Mouse (Mus musculus): ENCODE measurements around the gene Nampt. TPM values are rescaled to one million over a fixed set of nuclear protein-coding genes. Genes with fewer than 3 reads are reported as not detected.

Nampt gene
- polyA plus RNA-seq, 1 experiment from 2014 or later, result 25.3 TPM

DNA sequence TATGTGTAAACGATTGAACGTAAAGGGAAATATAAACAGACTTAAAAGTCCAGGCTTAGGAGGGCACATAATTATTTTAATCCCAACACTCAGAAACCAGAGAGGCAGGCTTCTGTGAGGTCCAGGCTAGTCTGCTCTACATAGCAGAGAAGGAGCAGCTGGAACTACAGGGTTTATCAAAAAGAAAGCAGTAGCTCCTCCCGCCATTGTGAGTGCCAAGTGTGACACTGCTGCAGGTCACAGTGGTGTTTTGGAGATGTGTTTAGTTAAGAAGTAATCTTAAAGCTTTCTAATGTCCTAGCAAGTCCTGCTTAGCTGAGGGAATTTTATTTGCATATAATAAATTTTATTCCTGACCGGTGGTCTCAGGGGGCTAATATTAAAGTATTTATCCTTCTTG, 2.7 kb downstream of the Nampt start:
- H3K27ac ChIP-seq, result no peak overlapping the region
- 66% methylated on average over 4 of the region's 4 CpGs for WGBS
- no peaks in the 10 kb centered on the region for H3K27me3 ChIP-seq
- no peaks in the 10 kb centered on the region for H3K9me3 ChIP-seq
- no peaks in the 10 kb centered on the region for H3K36me3 ChIP-seq
- no peak overlapping the region for H3K4me2 ChIP-seq (replicated peaks)
- no peak overlapping the region for H3K9ac ChIP-seq
- peaks cover 13% of the 10 kb centered on the region; the same call in 1 of the 2 replicates for H3K4me1 ChIP-seq
- H3K4me3 ChIP-seq, result no peak overlapping the region
- no peak for ATAC-seq (ENCODE audit: insufficient number of reproducible peaks, insufficient read depth, low FRiP score, low TSS enrichment)

DNA sequence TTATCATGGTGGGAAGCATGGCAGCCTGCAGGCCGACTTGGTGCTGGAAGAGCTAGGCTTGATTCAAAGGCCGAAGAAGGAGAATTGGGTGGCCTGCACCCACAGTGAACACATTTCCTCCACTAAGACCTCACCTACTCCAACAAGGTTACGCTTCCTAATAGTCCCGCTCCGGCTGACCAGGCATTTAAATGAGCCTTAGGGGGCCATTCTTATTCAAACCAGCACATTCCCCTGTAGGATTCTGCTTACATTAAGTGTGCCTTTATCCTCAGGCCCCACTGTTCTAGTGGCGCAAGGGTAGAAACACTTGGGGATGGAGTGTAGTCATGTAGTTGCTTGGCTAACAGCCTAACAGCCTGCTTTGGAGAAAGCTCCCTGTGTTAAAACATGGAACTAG, 5.2 kb downstream of the Nampt start:
- Histone ChIP-seq H3K27me3 (no peaks in the 10 kb centered on the region), H3K4me1 (peaks cover 9% of the 10 kb centered on the region; the same call in 1 of the 2 replicates), H3K27ac (no peak overlapping the region), H3K9ac (no peak overlapping the region), H3K4me3 (no peak overlapping the region), H3K9me3 (no peaks in the 10 kb centered on the region), H3K36me3 (no peaks in the 10 kb centered on the region), H3K4me2 (replicated peaks) (no peak overlapping the region)
- 77% methylated on average over 6 of the region's 6 CpGs for WGBS
- ATAC-seq (ENCODE audit: insufficient number of reproducible peaks, insufficient read depth, low FRiP score, low TSS enrichment), result no peak

DNA sequence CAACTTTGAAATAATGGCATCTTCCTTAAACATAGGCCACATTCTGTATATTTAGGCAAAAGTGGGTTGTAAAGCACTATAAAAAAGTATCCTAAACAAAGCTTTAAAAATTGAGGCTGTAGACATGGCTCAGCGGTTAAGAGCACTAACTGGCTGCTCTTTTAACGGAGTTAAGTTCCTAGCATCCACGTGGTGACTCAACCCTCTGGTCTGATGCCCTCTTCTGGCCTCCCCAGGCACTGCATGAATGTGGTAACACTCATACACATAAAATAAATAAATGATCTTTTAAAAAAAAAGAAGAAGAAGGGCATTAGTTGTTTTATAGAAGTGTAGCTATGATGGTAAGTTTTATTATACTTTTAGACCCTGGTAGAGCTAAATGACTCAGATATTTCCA, 7.6 kb downstream of the Nampt start:
- no peaks in the 10 kb centered on the region for H3K36me3 ChIP-seq
- WGBS, result 37% methylated on average over 3 of the region's 3 CpGs
- H3K9me3 ChIP-seq, result no peaks in the 10 kb centered on the region
- ATAC-seq (ENCODE audit: insufficient number of reproducible peaks, insufficient read depth, low FRiP score, low TSS enrichment), result no peak
- H3K4me1 ChIP-seq, result peaks cover 9% of the 10 kb centered on the region; the same call in 1 of the 2 replicates
- no peak overlapping the region for H3K27ac ChIP-seq
- no peak overlapping the region for H3K9ac ChIP-seq
- no peak overlapping the region for H3K4me3 ChIP-seq
- no peak overlapping the region for H3K4me2 ChIP-seq (replicated peaks)
- no peaks in the 10 kb centered on the region for H3K27me3 ChIP-seq

DNA sequence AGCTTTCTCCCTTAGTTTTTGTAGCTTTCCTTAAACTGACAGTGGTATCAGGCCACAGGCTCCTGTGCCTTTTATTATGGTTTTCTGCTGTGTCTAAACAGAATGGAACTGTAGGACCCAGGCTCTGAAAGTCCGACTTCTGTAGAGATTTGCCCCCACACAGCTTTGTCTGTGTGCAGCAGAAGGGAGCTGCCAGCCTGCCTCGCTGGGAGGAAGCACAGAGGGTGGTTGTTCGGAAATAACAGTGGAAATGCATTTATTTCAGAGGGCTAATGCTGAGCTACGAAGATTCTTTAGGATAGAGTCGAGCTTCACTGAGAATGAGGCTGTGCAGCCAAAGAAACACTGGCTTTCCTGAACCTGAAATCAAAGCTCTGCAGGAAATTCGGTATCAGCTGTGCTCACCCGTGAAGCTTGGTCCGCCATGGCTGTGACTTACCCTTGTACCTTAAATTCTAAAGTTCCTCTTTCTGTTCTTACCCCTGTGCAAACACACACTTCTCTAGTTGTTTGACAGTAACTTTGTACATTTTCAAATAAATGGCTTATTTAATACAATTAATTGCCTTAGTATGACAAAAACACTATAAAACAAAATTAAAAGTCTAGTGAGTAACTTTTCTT, 8.9 kb downstream of the Nampt start:
- H3K36me3 ChIP-seq, result 0 out of 2 replicates have a peak, but pooled peaks cover 4% of the 10 kb centered on the region
- no peaks in the 10 kb centered on the region for H3K4me1 ChIP-seq
- no peak overlapping the region for H3K27ac ChIP-seq
- ATAC-seq (ENCODE audit: insufficient number of reproducible peaks, insufficient read depth, low FRiP score, low TSS enrichment), result no peak
- no peak overlapping the region for H3K9ac ChIP-seq
- no peak overlapping the region for H3K4me2 ChIP-seq (replicated peaks)
- 72% methylated on average over 8 of the region's 8 CpGs for whole genome bisulfite sequencing
- H3K27me3 ChIP-seq, result no peaks in the 10 kb centered on the region
- H3K4me3 ChIP-seq, result no peak overlapping the region
- no peaks in the 10 kb centered on the region for H3K9me3 ChIP-seq

DNA sequence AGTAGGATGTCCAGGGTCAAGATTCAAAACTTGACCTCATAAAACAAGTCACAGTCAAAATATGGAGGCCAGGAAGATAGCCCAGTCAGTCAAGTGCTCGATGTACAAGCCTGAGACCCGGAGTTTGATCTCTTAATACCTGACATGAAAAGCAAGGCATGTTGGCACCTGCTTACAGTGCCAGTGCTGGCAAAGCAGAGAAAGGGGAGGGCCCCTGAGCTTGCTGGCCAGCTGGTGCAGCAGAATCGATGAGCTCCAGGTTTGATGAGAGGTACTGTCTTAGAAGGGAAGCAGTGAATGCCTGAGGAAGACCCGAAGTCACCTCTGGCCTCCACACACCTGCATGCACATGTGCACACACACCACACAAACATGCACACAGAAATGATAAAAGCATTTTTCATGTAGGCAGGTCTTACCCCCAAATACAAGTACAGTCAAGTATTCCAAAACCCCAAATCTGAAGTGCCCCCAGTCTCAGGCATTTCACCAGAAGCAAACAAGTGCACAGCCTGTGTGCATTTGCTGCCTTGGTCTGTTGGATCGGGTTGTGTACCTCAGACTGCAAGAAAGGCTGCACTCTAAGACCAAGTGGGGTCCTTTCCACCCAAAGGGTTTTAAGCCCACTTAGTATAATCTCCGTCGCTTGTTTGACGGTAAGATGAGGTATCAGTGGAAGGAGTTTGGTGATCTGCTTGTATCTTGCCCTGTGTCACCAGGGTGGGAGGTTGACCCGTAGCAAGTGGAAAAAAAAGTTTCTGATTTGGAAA, 10.2 kb downstream of the Nampt start:
- Histone ChIP-seq H3K27me3 (no peaks in the 10 kb centered on the region), H3K9me3 (no peaks in the 10 kb centered on the region), H3K27ac (no peak overlapping the region), H3K4me3 (no peak overlapping the region), H3K9ac (no peak overlapping the region), H3K4me2 (replicated peaks) (no peak overlapping the region), H3K4me1 (no peaks in the 10 kb centered on the region), H3K36me3 (peaks cover 10% of the 10 kb centered on the region; the same call in 1 of the 2 replicates)
- no peak for ATAC-seq (ENCODE audit: insufficient number of reproducible peaks, insufficient read depth, low FRiP score, low TSS enrichment)
- WGBS, result 86% methylated on average over 9 of the region's 9 CpGs

DNA sequence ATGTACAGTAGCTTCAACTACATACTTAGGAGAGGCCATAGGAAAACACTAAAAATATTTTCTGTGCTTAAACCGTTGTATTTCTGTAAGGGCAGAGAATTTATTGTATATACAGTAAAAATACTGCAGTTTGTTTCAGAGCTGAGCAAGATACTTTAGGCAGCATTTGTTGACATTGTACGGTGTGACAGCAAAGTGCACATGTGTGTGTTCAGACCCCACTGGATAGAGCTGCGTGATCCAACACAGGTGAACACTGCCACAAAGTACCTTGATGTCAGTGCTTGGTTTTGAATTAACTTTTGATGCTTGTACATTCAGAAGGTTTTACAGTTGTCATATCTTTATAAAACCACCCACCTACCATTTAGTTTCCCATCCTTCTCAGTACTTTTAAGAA, 12.7 kb downstream of the Nampt start:
- WGBS, result 95% methylated on average over 3 of the region's 3 CpGs
- Histone ChIP-seq H3K36me3 (peaks cover 12% of the 10 kb centered on the region; the same call in 1 of the 2 replicates), H3K4me1 (no peaks in the 10 kb centered on the region), H3K27me3 (no peaks in the 10 kb centered on the region), H3K9me3 (no peaks in the 10 kb centered on the region), H3K27ac (no peak overlapping the region), H3K9ac (no peak overlapping the region), H3K4me3 (no peak overlapping the region), H3K4me2 (replicated peaks) (no peak overlapping the region)
- ATAC-seq (ENCODE audit: insufficient number of reproducible peaks, insufficient read depth, low FRiP score, low TSS enrichment), result no peak

DNA sequence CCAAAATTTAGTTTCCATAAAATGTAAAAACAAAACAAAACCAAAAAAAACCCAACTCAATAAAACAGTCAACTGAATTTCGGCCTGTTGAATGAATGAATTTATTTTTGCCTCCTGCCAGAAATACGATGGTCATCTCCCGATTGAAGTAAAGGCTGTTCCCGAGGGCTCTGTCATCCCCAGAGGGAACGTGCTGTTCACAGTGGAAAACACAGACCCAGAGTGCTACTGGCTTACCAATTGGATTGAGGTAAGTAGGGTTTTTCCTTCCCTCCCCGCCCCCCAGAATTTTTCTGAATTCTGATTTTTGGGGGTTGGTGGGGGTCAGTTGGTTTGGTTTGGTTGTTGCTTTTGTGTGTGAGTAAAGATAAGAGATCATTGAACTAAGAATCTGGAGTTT, 15.4 kb downstream of the Nampt start:
- no peak overlapping the region for H3K4me2 ChIP-seq (replicated peaks)
- no peaks in the 10 kb centered on the region for H3K9me3 ChIP-seq
- no peak overlapping the region for H3K9ac ChIP-seq
- no peaks in the 10 kb centered on the region for H3K4me1 ChIP-seq
- no peaks in the 10 kb centered on the region for H3K27me3 ChIP-seq
- peaks cover 29% of the 10 kb centered on the region for H3K36me3 ChIP-seq
- ATAC-seq (ENCODE audit: insufficient number of reproducible peaks, insufficient read depth, low FRiP score, low TSS enrichment), result no peak
- WGBS, result 86% methylated on average over 6 of the region's 6 CpGs
- H3K27ac ChIP-seq, result no peak overlapping the region
- H3K4me3 ChIP-seq, result no peak overlapping the region

DNA sequence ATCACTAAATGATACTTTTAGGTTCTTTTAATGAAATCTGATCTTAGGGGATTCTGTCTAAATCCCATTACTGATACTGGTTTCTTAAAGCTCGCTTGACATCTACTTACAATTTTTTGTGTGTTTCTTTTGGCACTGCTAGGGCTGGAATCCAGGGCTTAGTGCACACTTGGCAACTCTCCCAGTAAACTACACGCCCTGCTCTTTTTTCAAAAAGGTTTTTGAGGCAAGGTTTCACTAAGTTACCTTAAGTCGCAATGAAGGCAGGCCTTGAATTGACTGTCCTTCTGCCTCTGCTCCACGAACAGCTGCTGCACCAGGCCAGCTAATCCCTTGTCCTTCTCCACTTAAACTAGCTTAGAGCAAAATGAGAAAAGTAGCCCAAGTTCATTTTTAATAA, 15.9 kb downstream of the Nampt start:
- peaks cover 29% of the 10 kb centered on the region for H3K36me3 ChIP-seq
- 58% methylated on average over 4 of the region's 4 CpGs for WGBS
- no peak; the same call in 1 of the 2 replicates for ATAC-seq (ENCODE audit: insufficient number of reproducible peaks, insufficient read depth, low FRiP score, low TSS enrichment)
- no peaks in the 10 kb centered on the region for H3K4me1 ChIP-seq
- H3K27me3 ChIP-seq, result no peaks in the 10 kb centered on the region
- H3K4me2 ChIP-seq (replicated peaks), result no peak overlapping the region
- H3K27ac ChIP-seq, result no peak overlapping the region
- no peak overlapping the region for H3K9ac ChIP-seq
- H3K9me3 ChIP-seq, result no peaks in the 10 kb centered on the region
- H3K4me3 ChIP-seq, result no peak overlapping the region

DNA sequence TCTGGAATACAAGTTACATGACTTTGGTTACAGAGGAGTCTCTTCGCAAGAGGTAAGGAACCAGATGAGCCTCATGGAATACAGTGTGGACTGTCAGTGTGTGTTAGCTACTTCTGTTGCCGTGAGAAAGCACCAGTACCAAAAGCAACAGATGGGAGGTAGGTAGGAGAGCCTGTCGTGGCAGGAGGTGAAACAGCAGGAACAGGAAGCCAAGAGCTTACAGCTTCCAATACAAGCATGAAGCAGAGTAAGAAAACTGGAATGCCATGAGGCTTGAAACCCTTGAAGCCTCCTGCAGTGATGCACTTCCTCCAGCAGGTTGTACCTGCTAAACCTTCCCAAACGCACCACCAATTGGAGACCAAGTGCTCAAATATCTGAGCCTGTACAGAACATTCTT, 19.1 kb downstream of the Nampt start:
- peaks cover 35% of the 10 kb centered on the region for H3K36me3 ChIP-seq

DNA sequence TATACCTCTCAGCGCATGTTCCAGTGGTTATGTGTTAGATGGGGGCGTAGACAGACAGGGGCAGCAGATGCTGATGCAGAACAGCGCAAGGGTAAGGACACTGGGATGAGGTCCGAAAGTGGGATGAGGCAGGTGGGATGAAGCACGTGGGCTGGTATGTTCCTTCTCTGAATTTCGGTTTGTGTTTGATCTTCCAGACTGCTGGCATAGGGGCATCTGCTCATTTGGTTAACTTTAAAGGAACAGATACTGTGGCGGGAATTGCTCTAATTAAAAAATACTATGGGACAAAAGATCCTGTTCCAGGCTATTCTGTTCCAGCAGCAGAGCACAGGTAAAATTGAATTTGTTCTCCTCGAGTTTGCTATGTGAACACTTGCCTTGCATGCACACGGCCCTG, 19.6 kb downstream of the Nampt start:
- Histone ChIP-seq H3K27ac (no peak overlapping the region), H3K36me3 (peaks cover 30% of the 10 kb centered on the region), H3K27me3 (no peaks in the 10 kb centered on the region), H3K9me3 (no peaks in the 10 kb centered on the region), H3K9ac (no peak overlapping the region), H3K4me1 (no peaks in the 10 kb centered on the region), H3K4me3 (no peak overlapping the region), H3K4me2 (replicated peaks) (no peak overlapping the region)
- no peak for ATAC-seq (ENCODE audit: insufficient number of reproducible peaks, insufficient read depth, low FRiP score, low TSS enrichment)
- WGBS, result 94% methylated on average over 9 of the region's 9 CpGs

More for the DNA sequence above, 19.1 kb downstream of the Nampt start:
- 83% methylated on average over 4 of the region's 4 CpGs for WGBS
- Histone ChIP-seq H3K27me3 (no peaks in the 10 kb centered on the region), H3K4me1 (no peaks in the 10 kb centered on the region), H3K27ac (no peak overlapping the region), H3K4me2 (replicated peaks) (no peak overlapping the region), H3K9ac (no peak overlapping the region), H3K4me3 (no peak overlapping the region), H3K9me3 (no peaks in the 10 kb centered on the region)
- no peak for ATAC-seq (ENCODE audit: insufficient number of reproducible peaks, insufficient read depth, low FRiP score, low TSS enrichment)

DNA sequence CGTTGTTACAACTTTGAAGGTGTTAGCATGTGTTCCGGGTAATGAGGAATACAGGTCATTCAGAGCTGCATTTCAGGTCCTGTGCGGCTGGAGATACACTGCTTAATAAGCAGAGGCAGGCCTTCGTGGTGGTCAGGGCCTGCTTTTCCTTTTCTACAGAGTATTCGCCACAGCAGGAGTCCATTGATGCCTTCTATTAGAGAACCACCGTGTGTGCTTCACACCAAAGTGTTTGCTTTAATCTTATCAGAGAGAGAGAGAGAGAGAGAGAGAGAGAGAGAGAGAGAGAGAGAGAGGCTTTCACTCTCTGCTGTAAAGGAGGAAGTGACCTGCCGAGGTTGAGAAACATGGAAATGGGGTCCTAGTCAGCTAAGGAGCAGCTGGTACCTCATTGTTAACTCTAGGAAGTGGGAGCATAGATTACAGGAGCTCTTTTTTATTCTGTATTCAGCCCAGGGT, 22.1 kb downstream of the Nampt start:
- WGBS, result 79% methylated on average over 7 of the region's 7 CpGs
- ATAC-seq (ENCODE audit: insufficient number of reproducible peaks, insufficient read depth, low FRiP score, low TSS enrichment), result no peak
- peaks cover 30% of the 10 kb centered on the region for H3K36me3 ChIP-seq

DNA sequence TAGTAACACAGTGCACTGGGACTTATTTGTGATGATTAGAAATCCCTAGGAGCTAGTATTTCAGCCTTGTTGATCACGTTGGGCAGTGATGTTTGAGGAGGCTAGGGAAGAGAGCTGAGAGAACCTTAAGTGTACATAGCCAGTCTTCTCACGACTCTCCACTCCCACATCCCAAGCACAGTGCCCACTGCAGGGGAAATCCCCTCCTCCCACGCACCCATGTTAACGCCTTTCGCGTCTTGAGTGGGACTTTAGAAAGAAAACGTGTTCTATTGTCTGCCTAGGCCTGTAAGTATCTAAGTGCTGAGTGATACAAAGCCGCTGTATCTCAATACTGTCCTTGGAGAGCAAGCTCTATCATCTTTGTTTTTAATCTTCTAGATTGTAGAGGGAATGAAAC, 27.0 kb downstream of the Nampt start:
- Histone ChIP-seq H3K27me3 (no peaks in the 10 kb centered on the region), H3K27ac (no peak overlapping the region), H3K9ac (no peak overlapping the region), H3K4me1 (no peaks in the 10 kb centered on the region), H3K9me3 (no peaks in the 10 kb centered on the region), H3K4me2 (replicated peaks) (no peak overlapping the region), H3K4me3 (no peak overlapping the region), H3K36me3 (peaks cover 27% of the 10 kb centered on the region)
- 91% methylated on average over 8 of the region's 8 CpGs for WGBS
- no peak for ATAC-seq (ENCODE audit: insufficient number of reproducible peaks, insufficient read depth, low FRiP score, low TSS enrichment)

More for the DNA sequence above, 22.1 kb downstream of the Nampt start:
- Histone ChIP-seq H3K4me2 (replicated peaks) (no peak overlapping the region), H3K27me3 (no peaks in the 10 kb centered on the region), H3K4me3 (no peak overlapping the region), H3K9me3 (no peaks in the 10 kb centered on the region), H3K4me1 (no peaks in the 10 kb centered on the region), H3K27ac (no peak overlapping the region), H3K9ac (no peak overlapping the region)
